Mouse (Mus musculus): Measurements from ENCODE around the gene Zfp655.
A peak's percentile ranks its signal among the peaks of the same experiment; 100 is the strongest.
"Not testable (repeated sequence)": the region's sequence is repeated elsewhere in the genome, so short reads cannot be mapped to it uniquely, and the experiment has no call there.

Zfp655 gene

GRCm38 (mm10) chr5:145231367-145231871, at the start of gene Zfp655:
Gene Zfp655, plus strand, starts transcription at chr5:145231715.
- DNase-seq (ENCODE audit: low spot score in 2 of 2), result peak; percentile 98 to 99

GRCm38 (mm10) chr5:145185244-145185643, 46.3 kb upstream of the Zfp655 start:
- DNase-seq (ENCODE audit: low spot score in 2 of 2), result no peak

- DNase-seq (ENCODE audit: low spot score in 2 of 2), result no peak
Observed at GRCm38 (mm10) chr5:145189416-145189815, 42.1 kb upstream of the Zfp655 start.

- DNase-seq (ENCODE audit: low spot score in 2 of 2), result no peak
Observed at GRCm38 (mm10) chr5:145190373-145190772, 41.1 kb upstream of the Zfp655 start.

GRCm38 (mm10) chr5:145190875-145191798, 40.4 kb upstream of the Zfp655 start:
- peak; percentile 94 for DNase-seq (ENCODE audit: low spot score in 2 of 2)

GRCm38 (mm10) chr5:145191962-145192361, 39.6 kb upstream of the Zfp655 start, which contains the start of gene Atp5j2:
Gene Atp5j2, minus strand, starts transcription at chr5:145192062.
- DNase-seq (ENCODE audit: low spot score in 2 of 2), result no peak

- no peak for DNase-seq (ENCODE audit: low spot score in 2 of 2)
Observed at GRCm38 (mm10) chr5:145200387-145200786, 31.1 kb upstream of the Zfp655 start.

- DNase-seq (ENCODE audit: low spot score in 2 of 2), result peak; percentile 85 to 86
Observed at GRCm38 (mm10) chr5:145201321-145201991, 30.1 kb upstream of the Zfp655 start, which contains the start of gene Zkscan14. Gene Zkscan14, minus strand, starts transcription at chr5:145201868.

GRCm38 (mm10) chr5:145202446-145202845, 29.1 kb upstream of the Zfp655 start:
- no peak for DNase-seq (ENCODE audit: low spot score in 2 of 2)

GRCm38 (mm10) chr5:145203936-145204691, 27.4 kb upstream of the Zfp655 start, which contains the start of gene Zkscan5:
Gene Zkscan5, plus strand, starts transcription at chr5:145204562.
- peak; percentile 99 for DNase-seq (ENCODE audit: low spot score in 2 of 2)

GRCm38 (mm10) chr5:145205041-145205440, 26.5 kb upstream of the Zfp655 start:
- no peak for DNase-seq (ENCODE audit: low spot score in 2 of 2)

GRCm38 (mm10) chr5:145207385-145207784, 24.1 kb upstream of the Zfp655 start:
- DNase-seq (ENCODE audit: low spot score in 2 of 2), result no peak

GRCm38 (mm10) chr5:145207954-145208353, 23.6 kb upstream of the Zfp655 start:
- DNase-seq (ENCODE audit: low spot score in 2 of 2), result no peak

GRCm38 (mm10) chr5:145208391-145208790, 23.1 kb upstream of the Zfp655 start:
- not testable (repeated sequence) for DNase-seq (ENCODE audit: low spot score in 2 of 2)

GRCm38 (mm10) chr5:145211340-145211739, 20.2 kb upstream of the Zfp655 start:
- DNase-seq (ENCODE audit: low spot score in 2 of 2), result no peak

GRCm38 (mm10) chr5:145212216-145212615, 19.3 kb upstream of the Zfp655 start:
- DNase-seq (ENCODE audit: low spot score in 2 of 2), result no peak

- DNase-seq (ENCODE audit: low spot score in 2 of 2), result no peak
Observed at GRCm38 (mm10) chr5:145213505-145213904, 18.0 kb upstream of the Zfp655 start.

GRCm38 (mm10) chr5:145214679-145215078, 16.8 kb upstream of the Zfp655 start:
- DNase-seq (ENCODE audit: low spot score in 2 of 2), result no peak

GRCm38 (mm10) chr5:145217746-145218145, 13.8 kb upstream of the Zfp655 start:
- DNase-seq (ENCODE audit: low spot score in 2 of 2), result no peak

- DNase-seq (ENCODE audit: low spot score in 2 of 2), result no peak
Observed at GRCm38 (mm10) chr5:145218206-145218605, 13.3 kb upstream of the Zfp655 start.

- DNase-seq (ENCODE audit: low spot score in 2 of 2), result no peak
Observed at GRCm38 (mm10) chr5:145218671-145219070, 12.8 kb upstream of the Zfp655 start.

GRCm38 (mm10) chr5:145219981-145220380, 11.5 kb upstream of the Zfp655 start:
- DNase-seq (ENCODE audit: low spot score in 2 of 2), result no peak
